Mouse (Mus musculus): ENCODE measurements around the gene Fhl2.
"Not testable (repeated sequence)": the region's sequence is repeated elsewhere in the genome, so short reads cannot be mapped to it uniquely, and the experiment has no call there.

Fhl2 gene

DNA sequence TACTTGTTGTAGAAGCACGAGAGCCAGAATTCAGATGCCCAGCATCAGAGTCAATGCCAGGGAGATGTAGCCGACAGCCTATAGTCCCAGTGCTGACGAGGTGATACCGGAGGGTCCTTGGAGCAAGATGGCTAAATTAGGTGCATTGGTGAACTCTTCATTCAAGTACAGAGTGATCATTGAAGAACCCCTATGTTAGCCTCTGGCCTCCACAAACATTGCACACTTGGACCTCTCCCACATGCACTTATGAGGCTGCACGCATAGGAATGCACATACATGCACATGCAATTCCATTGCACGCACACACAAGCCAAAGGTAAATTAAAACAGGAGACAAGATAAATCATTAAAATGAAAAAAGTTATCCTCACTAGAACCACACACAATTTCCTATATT is 3.4 kb downstream of the Fhl2 start:
- DNase-seq (ENCODE audit: extremely low read depth, low read depth, low spot score): no peak

DNA sequence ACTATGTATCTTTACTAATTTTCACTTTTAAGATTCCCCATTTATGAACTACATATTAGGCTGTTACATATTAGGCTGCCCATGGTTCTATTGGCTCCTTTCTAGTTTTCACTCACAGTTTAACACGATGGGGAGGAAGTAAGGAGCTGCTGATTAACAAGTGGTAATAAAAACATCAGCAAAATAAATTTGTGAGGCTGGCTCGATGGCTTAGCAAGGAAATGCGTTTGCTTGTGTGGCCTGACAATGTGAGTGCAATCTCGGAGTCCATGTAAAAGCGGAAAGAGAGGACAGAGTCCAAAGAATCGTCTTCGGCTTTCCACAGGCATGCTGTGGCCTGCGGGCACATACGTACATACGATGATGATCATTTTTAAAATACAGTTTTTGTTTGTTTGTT is 4.3 kb downstream of the Fhl2 start:
- no peak for DNase-seq (ENCODE audit: extremely low read depth, low read depth, low spot score)

DNA sequence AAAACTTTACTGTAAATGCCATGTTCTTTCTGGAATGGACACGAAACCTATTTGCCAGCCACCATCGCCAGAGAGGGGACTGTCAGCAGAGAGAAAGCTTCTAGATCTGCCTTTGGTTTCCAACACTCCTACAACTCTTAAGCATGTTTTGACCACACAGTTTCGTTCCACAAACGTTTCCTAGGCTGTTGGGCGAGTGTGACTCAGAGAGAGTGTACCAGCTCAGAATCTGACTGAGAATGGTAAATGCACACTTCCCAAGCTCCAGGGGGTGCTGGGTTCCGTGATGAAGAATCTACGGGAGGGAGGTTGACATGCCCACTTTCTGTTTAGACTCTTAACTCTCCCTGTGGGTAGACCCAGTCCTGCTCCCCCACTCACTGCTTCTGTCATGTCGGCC is 5.7 kb downstream of the Fhl2 start:
- no peak for DNase-seq (ENCODE audit: extremely low read depth, low read depth, low spot score)

DNA sequence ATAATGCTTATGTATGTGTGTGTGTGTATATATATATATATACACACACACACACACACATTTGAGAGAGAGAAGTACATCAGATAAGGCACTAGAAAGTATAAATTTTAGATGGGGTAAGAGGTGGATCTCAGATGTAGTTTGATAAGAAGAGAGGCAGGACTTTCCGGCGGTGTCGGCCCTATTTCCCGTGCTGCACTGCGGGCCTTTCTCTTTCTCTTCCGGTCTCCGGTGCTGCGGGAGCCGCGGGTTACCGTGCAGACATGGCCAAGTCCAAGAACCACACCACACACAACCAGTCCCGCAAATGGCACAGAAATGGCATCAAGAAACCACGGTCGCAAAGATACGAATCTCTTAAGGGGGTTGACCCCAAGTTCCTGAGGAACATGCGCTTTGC is 7.9 kb downstream of the Fhl2 start:
- DNase-seq (ENCODE audit: extremely low read depth, low read depth, low spot score): not testable (repeated sequence)

DNA sequence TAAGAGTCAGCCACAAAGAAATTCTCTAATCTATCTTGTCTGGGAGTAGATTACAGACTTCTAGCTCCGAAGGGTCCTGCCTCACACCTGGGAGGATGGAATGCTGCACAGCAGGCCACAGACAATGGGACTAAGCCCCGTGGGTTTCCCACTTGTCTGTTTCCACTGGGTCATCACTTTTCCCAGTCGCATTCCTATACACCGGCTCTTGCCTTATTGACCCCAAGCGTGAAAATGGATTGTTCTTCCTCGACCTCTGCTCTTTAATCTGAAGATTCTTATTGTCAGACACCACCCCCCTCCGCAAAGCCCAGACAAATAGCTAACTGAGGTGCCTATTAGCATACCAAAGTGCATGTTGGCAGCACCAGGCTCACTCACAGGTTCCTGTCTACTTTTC is 10.4 kb downstream of the Fhl2 start:
- DNase-seq (ENCODE audit: extremely low read depth, low read depth, low spot score): no peak

DNA sequence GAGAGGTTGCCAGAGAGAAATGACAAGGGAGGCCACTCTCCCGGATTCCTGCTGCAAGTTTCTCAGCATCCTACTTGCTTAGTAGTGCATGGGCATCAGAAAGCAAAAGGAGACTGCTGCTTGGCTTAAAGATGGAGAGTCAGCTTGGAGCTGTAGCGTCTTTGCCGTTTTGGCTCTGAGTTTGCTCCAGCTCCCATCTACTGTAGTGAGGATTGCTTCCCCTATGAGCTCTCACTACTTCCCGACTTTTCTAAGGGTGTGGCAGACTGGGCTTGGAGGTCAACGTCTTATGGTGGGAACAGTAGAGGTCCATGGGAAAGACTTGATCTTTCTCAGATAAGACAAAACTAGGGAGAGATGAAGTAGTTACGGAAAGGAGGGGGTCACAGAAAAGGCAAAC is 15.9 kb downstream of the Fhl2 start:
- DNase-seq (ENCODE audit: extremely low read depth, low read depth, low spot score): no peak

DNA sequence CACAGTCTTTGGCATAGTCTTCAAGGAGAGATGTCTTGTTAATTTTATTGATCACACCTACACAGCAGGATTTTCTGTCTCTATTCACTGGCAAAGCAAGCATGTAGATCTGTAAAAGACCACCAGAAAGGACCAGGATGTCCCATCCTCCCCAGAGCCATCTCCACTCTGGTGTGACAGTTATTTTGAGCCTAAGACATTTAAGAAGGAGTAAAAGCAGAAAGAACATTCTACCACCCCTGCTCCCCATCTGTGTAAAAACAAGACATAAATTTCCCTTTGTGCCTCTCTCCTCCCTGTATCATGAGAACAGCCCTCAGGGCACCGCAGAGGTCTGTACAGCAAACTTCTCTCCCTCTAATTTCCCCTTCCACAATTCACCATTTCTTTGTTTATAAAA is 18.0 kb downstream of the Fhl2 start:
- DNase-seq (ENCODE audit: extremely low read depth, low read depth, low spot score): no peak

DNA sequence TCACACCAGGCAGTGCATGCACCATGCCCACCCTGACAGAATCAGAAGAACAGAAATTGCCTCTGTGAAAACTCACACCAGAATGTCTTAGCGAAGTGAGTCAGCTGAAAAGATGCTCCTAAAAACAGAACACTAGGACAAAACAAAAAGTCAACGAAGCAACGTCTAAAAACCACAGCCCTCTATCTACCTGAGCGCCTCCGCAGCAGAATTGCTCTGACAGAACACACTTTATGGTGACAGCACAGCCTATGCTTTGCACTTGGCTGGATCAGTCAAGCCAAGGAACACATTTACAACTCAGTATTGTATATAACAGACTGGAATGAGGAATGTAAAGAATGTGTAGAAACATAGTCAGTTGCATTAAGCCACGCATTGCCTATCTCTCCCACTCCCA is 18.4 kb downstream of the Fhl2 start:
- DNase-seq (ENCODE audit: extremely low read depth, low read depth, low spot score): no peak

DNA sequence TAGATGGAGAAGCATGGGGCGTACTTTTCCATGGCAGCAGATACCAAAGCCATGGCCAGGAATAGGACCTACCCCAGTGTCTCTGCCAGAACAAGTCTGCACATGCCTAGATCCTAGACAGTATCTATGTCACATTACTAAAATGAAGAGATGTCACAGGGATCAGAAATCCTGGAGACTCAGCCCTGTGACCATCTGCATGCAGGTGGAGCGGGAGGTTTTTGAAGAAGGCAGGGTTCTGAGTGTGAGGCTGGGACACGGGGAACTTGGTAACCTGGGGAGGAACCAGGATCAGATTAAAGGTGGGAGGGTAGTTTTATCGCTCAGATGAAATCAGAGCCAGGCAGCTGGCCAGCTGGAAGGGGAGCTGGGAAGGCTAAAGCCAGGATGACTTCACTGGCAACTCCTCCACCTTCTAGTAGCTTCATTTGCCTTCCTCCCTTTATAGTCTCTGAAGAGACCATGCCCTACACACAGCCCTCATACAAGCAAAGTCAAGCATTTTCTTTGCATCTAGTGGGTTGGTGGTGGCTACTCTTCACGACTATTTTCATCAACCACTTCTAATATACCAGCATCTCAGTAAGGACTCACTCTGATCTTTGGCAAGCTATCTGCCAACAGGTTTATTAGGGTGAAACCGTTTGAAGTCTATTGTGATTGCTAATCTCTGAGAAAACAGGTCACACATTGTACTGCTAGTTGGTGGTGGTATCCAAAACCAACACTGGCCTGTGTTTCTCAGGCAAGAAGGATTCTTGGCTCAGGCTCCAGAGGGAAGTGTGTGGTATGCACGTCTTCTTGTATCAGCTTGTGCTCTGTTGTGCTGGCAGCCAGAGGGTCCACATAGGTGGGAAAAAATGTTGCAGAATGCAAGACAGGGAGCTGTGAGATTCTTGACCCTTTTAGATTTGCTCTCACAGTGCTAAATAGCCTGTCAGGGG is 23.2 kb downstream of the Fhl2 start:
- peak; percentile 65 for DNase-seq (ENCODE audit: extremely low read depth, low read depth, low spot score)

DNA sequence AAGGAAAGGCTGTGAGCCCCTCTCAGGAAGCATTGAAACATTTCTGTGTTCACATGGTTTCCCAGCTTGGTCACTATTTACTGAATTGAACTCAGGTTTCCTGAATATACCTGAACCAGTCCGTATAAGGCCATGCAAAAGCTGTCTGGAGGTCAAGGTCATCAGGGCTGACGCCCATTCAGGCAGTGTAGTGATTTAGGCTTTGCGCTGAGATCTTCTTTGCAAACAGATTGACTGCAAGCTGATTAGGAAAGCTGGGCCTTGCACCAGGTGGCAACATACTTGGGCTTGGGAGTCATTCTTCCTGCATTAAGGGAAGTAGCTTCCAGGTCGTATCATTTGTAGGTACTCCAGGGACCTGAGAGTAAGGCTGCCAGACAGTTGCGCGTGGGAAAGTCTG is 25.0 kb downstream of the Fhl2 start:
- DNase-seq (ENCODE audit: extremely low read depth, low read depth, low spot score): no peak

DNA sequence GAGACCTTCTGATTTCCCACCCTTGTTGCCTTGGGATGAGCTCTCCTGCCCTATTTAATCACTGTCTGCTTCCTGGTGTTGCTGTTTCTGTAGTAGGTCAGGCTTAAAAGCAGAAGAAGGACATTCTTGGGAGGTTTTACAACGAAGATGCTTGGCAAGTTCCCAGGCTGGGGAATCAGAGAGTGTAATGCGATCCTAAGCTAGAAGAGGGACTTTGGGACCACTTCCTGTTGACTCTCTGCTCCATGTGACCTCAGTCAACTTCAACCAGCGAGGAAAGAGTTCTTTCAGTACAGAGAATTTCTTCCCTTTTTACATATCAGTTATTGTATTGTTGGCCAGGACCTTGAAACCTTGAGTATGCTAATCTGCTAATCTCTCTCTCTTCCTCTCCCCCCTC is 25.7 kb downstream of the Fhl2 start:
- no peak for DNase-seq (ENCODE audit: extremely low read depth, low read depth, low spot score)

DNA sequence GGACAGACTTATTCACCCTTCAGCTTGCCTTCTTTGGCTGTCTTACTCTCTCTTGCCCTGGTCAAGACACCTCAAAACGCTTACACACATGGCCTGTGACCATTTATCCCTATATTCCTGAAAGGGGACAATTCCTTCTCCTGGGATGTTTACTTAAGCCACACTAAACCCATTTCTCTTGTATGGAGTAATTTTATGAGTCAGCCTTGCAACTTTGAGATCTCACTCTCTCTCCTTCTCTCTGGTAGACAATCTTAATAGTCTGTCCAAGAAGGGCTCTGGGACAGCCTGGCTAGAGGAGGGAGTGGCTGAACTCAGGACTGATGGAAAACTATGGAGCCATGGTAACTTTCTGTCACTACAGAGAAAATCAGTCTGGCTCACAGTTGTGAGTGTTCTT is 27.1 kb downstream of the Fhl2 start:
- no peak for DNase-seq (ENCODE audit: extremely low read depth, low read depth, low spot score)

DNA sequence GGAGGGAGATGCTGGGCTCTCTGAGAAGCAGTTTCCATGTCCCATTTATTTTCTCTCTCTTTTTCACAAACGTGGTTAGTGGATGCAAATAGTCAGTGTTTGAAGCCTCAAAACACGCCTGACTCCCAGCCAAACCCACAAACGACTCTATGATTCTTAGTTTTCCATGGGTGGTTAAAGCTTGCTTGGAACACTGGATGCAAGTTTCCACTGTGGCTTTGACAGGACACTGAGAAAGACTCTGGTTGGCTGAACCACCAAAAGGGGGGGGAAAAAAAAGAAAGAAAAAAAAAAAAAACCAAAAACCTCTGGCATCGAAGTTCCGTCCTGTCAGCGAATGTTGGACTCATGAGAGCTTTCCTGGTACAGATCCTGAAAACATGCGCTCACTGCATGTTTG is 27.6 kb downstream of the Fhl2 start:
- no peak for DNase-seq (ENCODE audit: extremely low read depth, low read depth, low spot score)

DNA sequence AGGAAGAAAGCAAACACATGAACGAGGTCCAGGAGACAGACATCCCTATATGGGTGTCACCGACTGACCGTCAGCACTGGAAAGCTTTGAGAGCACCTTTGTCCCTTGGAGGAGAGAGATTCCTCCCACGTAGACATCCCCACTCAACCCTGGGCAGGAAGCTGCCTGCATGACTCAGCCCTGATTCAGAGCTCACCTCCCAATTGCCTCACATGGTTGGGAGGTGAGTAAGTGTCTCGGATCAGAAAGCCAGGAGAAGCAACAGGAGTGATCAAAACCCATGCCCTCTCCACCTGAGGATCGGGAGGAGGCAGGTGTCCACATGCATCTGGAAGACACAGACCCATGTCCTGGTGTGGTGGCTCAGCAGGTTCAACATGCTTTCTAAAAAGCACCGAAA is 28.2 kb downstream of the Fhl2 start:
- DNase-seq (ENCODE audit: extremely low read depth, low read depth, low spot score): no peak

DNA sequence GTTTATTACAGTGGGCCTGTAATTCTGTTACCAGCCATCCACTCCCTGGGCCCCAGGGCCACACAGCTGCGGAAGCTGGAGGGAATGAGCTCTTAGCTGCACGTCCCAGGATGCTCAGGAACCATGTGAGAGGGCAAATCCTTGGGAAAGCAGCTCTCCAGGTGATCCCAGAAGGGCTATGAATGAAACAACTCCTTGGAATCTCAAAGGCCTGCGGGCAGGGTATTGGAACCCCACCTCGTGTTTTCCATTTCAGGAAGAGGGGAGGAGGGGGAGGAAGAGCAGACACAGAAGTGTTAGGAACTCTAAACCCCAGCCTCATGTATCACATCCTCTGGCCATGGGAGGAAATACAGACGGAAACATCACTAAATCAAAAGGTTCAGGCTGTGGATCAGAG is 28.8 kb downstream of the Fhl2 start:
- DNase-seq (ENCODE audit: extremely low read depth, low read depth, low spot score): no peak

DNA sequence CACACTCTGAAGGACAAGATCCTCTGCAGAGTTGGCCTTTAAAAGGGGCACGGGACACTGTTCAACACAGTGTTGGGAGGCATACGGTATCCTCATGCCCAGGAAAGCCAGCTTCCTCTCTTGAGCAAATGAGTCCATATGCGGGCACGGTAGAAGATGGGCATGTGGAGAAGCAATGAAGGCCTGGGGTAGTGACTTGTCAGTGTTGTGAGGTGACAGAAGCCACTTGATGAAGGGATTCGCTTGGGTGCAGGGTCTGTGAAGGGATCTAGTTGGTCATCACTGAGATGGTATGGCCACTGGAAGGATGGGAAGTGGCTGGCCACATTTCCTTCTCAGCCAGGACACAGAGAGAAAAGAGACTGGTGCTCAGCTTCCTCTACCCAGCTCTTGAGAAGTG is 32.2 kb downstream of the Fhl2 start:
- DNase-seq (ENCODE audit: extremely low read depth, low read depth, low spot score): no peak

DNA sequence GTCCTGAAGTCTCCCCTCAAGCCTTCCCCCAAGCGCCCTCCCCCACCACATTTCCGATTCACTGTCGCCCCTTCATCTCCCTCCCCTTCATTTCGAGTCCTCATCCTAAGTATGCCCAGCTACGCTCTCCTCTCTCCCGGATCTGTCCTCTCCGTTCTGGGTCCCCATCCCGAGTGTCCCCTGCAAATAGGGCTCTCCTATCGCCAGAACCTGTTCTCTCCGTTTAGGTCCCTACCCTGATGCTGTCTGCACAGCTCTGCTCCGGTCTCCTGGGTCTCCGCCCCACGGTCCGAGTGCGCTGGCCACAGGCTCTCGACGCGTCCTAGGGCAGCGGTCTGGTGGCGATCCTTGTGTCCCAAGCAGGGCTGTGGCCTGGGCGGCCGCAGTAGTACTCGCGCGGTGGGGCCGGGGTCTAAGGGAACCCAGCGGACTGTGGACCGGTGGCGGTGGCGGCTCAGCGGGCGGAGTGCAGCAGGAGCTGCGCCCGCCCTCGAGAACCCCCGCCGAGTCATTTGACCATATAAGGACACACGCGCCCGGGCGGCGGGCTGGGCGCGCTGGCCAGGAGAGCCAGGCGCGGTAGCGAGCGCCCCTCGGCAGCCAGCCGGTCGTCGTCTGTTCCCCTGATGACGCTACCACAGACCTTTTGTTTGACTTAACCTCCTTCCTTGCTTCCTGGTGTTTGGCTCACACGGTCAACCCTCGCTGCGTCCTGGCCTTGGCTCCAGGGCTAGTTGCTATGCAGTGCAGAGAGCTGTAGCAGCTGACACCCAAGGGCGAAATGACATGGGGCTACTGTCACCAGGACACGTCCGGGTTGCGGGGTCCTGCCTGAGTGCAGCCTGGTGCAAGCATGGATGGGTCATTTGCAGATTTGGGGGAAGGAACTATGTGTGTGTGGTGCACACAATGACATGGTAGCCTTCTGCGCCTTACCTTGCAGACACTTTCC is 33.0 kb downstream of the Fhl2 start:
- DNase-seq (ENCODE audit: extremely low read depth, low read depth, low spot score): no peak

DNA sequence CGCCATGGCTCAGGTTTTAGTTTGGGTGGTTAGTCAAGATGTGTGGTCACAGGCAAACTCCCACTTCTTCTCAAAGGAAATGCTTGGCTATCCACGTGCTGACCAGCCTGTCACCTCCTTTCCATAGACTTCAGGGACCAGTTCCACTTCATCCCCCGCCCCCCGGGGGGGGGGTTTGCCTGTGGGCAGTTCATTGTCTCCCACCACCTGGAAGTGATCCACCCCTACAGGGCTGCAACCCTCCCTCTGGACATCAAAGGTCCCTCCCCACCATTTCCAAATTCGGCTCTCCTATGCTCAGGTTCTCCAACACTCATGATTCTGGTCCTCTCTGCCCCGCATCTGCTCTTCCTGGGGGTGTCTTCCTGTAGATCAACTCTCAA is 33.7 kb downstream of the Fhl2 start:
- no peak for DNase-seq (ENCODE audit: extremely low read depth, low read depth, low spot score)

DNA sequence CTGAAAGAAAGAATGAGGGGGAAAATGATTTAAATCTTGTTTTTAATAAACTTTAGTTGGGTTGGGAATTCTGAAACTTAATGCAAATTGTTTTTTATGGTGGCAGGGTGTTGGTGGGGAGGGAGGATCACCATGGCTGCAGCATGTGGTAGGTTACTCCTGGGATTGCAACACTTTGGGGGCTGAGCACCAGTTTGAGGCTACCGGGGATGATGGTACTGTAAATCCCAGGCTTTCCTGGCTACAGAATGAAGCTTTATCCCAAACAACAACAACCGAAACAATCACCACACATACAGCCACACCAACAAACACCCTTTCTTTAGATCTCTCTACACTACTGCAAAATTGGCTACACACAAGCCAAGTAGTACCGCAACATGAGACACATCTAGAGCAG is 34.4 kb downstream of the Fhl2 start:
- DNase-seq (ENCODE audit: extremely low read depth, low read depth, low spot score): no peak

DNA sequence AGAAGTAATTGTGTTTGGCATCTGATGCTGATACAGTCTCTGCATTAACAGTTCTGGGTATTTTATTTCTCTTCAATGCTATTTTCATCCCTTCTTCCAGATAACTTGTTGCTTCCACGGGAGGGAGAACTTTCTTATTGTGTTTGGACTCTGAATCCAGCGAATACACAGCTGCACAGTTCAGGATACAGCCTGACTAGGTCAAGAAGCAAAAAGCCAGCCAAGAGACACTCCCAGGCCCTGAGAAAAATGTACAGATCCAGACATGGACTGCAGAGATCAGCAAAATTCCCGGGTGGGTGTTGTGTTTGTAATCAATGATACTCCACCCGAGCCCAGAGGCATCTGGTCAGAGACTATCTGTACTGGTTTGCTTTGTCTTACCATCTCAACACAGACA is 37.4 kb downstream of the Fhl2 start:
- DNase-seq (ENCODE audit: extremely low read depth, low read depth, low spot score): no peak

DNA sequence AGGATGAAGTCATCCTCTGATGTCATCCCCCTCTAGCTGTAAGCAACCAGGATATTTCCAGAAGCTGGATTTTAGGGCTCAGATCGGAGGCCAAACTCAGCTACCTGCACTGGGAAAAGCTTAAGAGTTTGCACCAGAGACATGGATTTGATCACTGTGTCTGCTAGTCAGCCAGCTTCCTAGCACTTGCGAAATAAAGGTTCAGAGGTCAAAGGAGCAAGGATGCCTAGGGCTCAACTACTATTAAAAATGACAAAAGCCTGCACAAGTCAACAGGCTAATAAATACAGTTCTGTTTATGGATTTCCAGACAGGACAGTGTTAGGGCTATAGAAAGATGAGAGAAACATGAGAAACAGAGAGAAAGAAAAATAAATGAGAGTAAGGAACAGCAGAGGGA is 38.9 kb downstream of the Fhl2 start:
- no peak for DNase-seq (ENCODE audit: extremely low read depth, low read depth, low spot score)

DNA sequence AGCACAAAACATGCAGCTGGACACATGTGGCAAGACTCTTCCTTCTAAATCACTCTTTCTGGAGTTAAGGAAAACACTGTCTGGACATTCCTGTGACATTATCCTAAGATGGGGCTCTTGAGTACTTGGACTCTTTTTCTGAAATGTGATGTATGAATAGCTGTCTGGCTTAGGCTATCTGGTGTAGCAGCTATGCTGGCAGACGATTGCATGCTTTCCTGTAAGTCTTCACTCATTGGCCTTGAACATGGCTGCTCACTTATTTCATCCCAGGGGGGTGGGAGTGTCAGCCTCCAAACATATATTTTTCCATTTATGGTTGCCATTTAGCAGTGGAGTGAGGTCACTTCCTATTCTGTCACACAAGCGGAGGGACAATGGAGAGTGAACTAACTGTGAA is 42.3 kb downstream of the Fhl2 start:
- DNase-seq (ENCODE audit: extremely low read depth, low read depth, low spot score): no peak
